Mouse (Mus musculus): ENCODE measurements around the gene Adam17. TPM values are rescaled to one million over a fixed set of nuclear protein-coding genes. Genes with fewer than 3 reads are reported as not detected.

Gene Adam17
- total RNA-seq, 2 experiments from 2014 or later, result 45.9 to 56.9 TPM

Other genes with a start within 250 kb of the Adam17 start
- gene Cpsf3, start 88.2 kb downstream of the Adam17 start, total RNA-seq (2021), result 10 to 100 TPM; 60.1 to 77.0 TPM
- gene Itgb1bp1, start 87.3 kb downstream of the Adam17 start, total RNA-seq (2021), result 100 to 1,000 TPM in 1 of 2 experiments, 10 to 100 TPM in 1; 95.2 to 113 TPM
- 10 to 100 TPM; 73.0 to 79.4 TPM for gene Iah1, start 57.2 kb downstream of the Adam17 start, total RNA-seq (2021)
- gene Ywhaq, start 44.0 kb upstream of the Adam17 start, total RNA-seq (2021), result 100 to 1,000 TPM; 285 to 364 TPM